Mouse (Mus musculus) heart, embryonic 12.5 days (tissue): ENCODE measurements around the gene Vsx2. TPM values are rescaled to one million over a fixed set of nuclear protein-coding genes. Genes with fewer than 3 reads are reported as not detected.
A peak's percentile ranks its signal among the peaks of the same experiment; 100 is the strongest.

Experiments
- ATAC-seq: fragments of 200-750 bp; cut with Nextera tagmentation; 2 replicates; pipeline ENCODE4 v1.8.0; 2017; ENCODE audit warnings: moderate TSS enrichment, moderate library complexity; ENCODE audit not compliant: insufficient number of reproducible peaks, low FRiP score
- H3K27ac ChIP-seq: fragments of 300-500 bp; sonication (generic); 2 replicates; pipeline ENCODE4 v1.5.1; 2016; ENCODE audit warnings: mild to moderate bottlenecking, moderate library complexity; ENCODE audit not compliant: poor library complexity, severe bottlenecking
- H3K27me3 ChIP-seq: fragments of 300-500 bp; sonication (generic); replicated peaks from 2 replicates; pipeline ENCODE4 v1.6.1; 2016; ENCODE audit warnings: mild to moderate bottlenecking, moderate library complexity
- H3K36me3 ChIP-seq: fragments of 300-500 bp; sonication (generic); 2 replicates; pipeline ENCODE4 v1.6.1; 2016; ENCODE audit warnings: mild to moderate bottlenecking, moderate library complexity
- H3K4me1 ChIP-seq: fragments of 300-500 bp; sonication (generic); replicated peaks from 2 replicates; pipeline ENCODE4 v1.6.1; 2016; ENCODE audit warnings: mild to moderate bottlenecking
- H3K4me2 ChIP-seq: fragments of 300-500 bp; sonication (generic); 2 replicates; pipeline ENCODE4 v1.6.1; 2016; ENCODE audit warnings: mild to moderate bottlenecking, moderate library complexity
- H3K4me3 ChIP-seq: fragments of 300-500 bp; sonication (generic); 2 replicates; pipeline ENCODE4 v1.5.1; 2016; ENCODE audit warnings: mild to moderate bottlenecking
- H3K9ac ChIP-seq: fragments of 300-500 bp; sonication (generic); 2 replicates; pipeline ENCODE4 v1.6.1; 2016; ENCODE audit warnings: mild to moderate bottlenecking, moderate library complexity
- H3K9me3 ChIP-seq: fragments of 300-500 bp; sonication (generic); replicated peaks from 2 replicates; pipeline ENCODE4 v1.6.1; 2016; ENCODE audit warnings: mild to moderate bottlenecking, moderate library complexity
- WGBS: fragments of 180-500 bp; shearing (Covaris S2); methylation state at CpG from one replicate; pipeline ENCODE4 v1.1.7; 2016; 5-methylcytosine and 5-hydroxymethylcytosine counted together
- polyA plus RNA-seq: library from polyadenylated mRNA; unstranded; fragments of >200 nt; fragmentation: Nextera tagmentation; extraction: Ambion mirVana; gene quantifications from 2 replicates; pipeline ENCODE4 v1.2.1, GENCODE M21; 2016

Vsx2 gene
- polyA plus RNA-seq, 1 experiment from 2014 or later = not detected

- H3K4me2 ChIP-seq = peak within 1 kb of the TSS; percentile 78
- peak within 1 kb of the TSS; percentile 70 for H3K4me3 ChIP-seq
- no peaks in the 10 kb centered on the region for H3K27me3 ChIP-seq
- peaks cover 7% of the 10 kb centered on the region; the same call in 1 of the 2 replicates for H3K4me1 ChIP-seq
- peaks cover 7% of the 10 kb centered on the region for H3K36me3 ChIP-seq
- WGBS = under 1% methylated on average over 34 of the region's 34 CpGs
- H3K9ac ChIP-seq = peak within 1 kb of the TSS; percentile 83
- no peak within 1 kb of the TSS for H3K27ac ChIP-seq
- no peaks in the 10 kb centered on the region for H3K9me3 ChIP-seq
- ATAC-seq = peak; percentile 97
Observed at GRCm38 (mm10) chr12:84616977-84617630, 47.5 kb downstream of the Vsx2 start, which contains the start of gene Abcd4. Gene Abcd4 (minus strand): TSS chr12:84617413.

- peaks cover 7% of the 10 kb centered on the region for H3K36me3 ChIP-seq
- H3K4me3 ChIP-seq = peak overlapping the region; percentile 70
- peak overlapping the region; percentile 78 for H3K4me2 ChIP-seq
- no peaks in the 10 kb centered on the region for H3K9me3 ChIP-seq
- 0 out of 2 replicates have a peak overlapping the region, but pooled peaks have one; percentile 11 for H3K9ac ChIP-seq
- peaks cover 7% of the 10 kb centered on the region; the same call in 1 of the 2 replicates for H3K4me1 ChIP-seq
- H3K27me3 ChIP-seq = no peaks in the 10 kb centered on the region
- peak; percentile 46 for ATAC-seq
- H3K27ac ChIP-seq = no peak overlapping the region
- 7% methylated on average over 10 of the region's 10 CpGs for WGBS
Observed at GRCm38 (mm10) chr12:84617663-84618062, 48.1 kb downstream of the Vsx2 start.

DNA sequence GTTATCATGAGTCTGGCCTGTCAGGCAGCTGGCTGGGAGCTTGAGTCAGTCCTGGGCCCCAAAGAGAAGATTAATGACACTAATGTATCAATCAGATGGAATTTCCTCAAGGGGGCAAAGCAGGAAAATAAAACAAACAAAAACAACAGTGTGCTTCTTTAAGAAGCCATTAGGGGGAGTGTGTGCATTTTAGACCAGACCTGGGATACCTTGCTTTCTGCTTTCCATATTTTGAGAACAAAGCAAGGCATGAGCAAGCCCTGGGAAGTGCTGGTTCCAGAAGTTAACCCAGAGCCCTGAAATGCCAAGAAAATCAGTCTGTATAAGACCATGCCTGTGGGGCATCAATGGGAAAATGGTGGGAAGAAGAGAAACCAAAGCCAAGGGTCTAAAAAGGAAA, 51.4 kb downstream of the Vsx2 start:
- Histone ChIP-seq H3K27me3 (peaks cover 13% of the 10 kb centered on the region), H3K4me3 (no peak overlapping the region), H3K27ac (no peak overlapping the region), H3K4me2 (no peak overlapping the region), H3K9me3 (no peaks in the 10 kb centered on the region), H3K9ac (no peak overlapping the region), H3K4me1 (0 out of 2 replicates have a peak, but pooled peaks cover 4% of the 10 kb centered on the region), H3K36me3 (no peaks in the 10 kb centered on the region)
- ATAC-seq = no peak

GRCm38 (mm10) chr12:84624601-84625000, 55.0 kb downstream of the Vsx2 start:
- no peak for ATAC-seq
- Histone ChIP-seq H3K4me2 (no peak overlapping the region), H3K4me3 (no peak overlapping the region), H3K4me1 (0 out of 2 replicates have a peak, but pooled peaks cover 4% of the 10 kb centered on the region), H3K9me3 (no peaks in the 10 kb centered on the region), H3K36me3 (no peaks in the 10 kb centered on the region), H3K27me3 (peaks cover 15% of the 10 kb centered on the region), H3K27ac (no peak overlapping the region), H3K9ac (no peak overlapping the region)
- WGBS = 24% methylated on average over 8 of the region's 8 CpGs

GRCm38 (mm10) chr12:84625116-84625515, 55.6 kb downstream of the Vsx2 start:
- H3K9me3 ChIP-seq = no peaks in the 10 kb centered on the region
- peaks cover 15% of the 10 kb centered on the region for H3K27me3 ChIP-seq
- no peak overlapping the region for H3K27ac ChIP-seq
- 6% methylated on average over 9 of the region's 9 CpGs for whole genome bisulfite sequencing
- H3K9ac ChIP-seq = no peak overlapping the region
- ATAC-seq = no peak
- H3K4me1 ChIP-seq = 0 out of 2 replicates have a peak, but pooled peaks cover 4% of the 10 kb centered on the region
- H3K4me2 ChIP-seq = peak overlapping the region; percentile 23
- H3K36me3 ChIP-seq = no peaks in the 10 kb centered on the region
- no peak overlapping the region for H3K4me3 ChIP-seq

- H3K9me3 ChIP-seq = no peaks in the 10 kb centered on the region
- H3K4me1 ChIP-seq = no peaks in the 10 kb centered on the region
- no peaks in the 10 kb centered on the region for H3K27me3 ChIP-seq
- ATAC-seq = no peak
- no peak overlapping the region for H3K4me2 ChIP-seq
- WGBS = 51% methylated on average over 3 of the region's 3 CpGs
- no peak overlapping the region for H3K9ac ChIP-seq
- H3K36me3 ChIP-seq = no peaks in the 10 kb centered on the region
- H3K27ac ChIP-seq = no peak overlapping the region
- no peak overlapping the region for H3K4me3 ChIP-seq
Observed at GRCm38 (mm10) chr12:84631867-84632266, 62.3 kb downstream of the Vsx2 start.

- ATAC-seq = no peak
- Histone ChIP-seq H3K4me3 (no peak overlapping the region), H3K4me2 (no peak overlapping the region), H3K27ac (no peak overlapping the region), H3K36me3 (no peaks in the 10 kb centered on the region), H3K9me3 (no peaks in the 10 kb centered on the region), H3K9ac (no peak overlapping the region), H3K27me3 (peaks cover 56% of the 10 kb centered on the region), H3K4me1 (peaks cover 13% of the 10 kb centered on the region)
- 11% methylated on average over 6 of the region's 6 CpGs for WGBS
Observed at GRCm38 (mm10) chr12:84640253-84640652, 70.7 kb downstream of the Vsx2 start.

DNA sequence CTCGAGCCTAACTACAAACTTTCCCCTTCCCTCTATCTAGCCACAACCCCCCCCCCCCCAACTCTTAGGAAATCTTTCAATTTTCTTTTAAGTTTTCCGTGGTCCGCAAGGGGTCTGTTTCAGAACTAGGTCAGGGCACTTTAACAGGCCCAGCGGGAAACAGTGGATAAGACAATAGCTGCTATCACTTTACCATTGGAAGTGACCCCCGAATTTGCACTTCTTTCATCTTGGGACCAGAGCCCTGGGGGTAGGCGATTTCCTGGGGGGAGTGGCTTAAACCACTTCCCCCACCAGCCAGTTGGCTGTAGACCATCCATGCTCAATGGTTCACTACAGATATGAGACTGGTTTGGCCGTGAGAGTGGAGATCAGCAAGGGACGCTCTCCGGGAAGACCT, 71.1 kb downstream of the Vsx2 start, which contains the start of gene Vrtn:
Vrtn (plus strand) TSS at position 366 of the 400 bp plus-strand sequence.
- Histone ChIP-seq H3K36me3 (no peaks in the 10 kb centered on the region), H3K27me3 (peaks cover 58% of the 10 kb centered on the region), H3K9me3 (no peaks in the 10 kb centered on the region), H3K27ac (no peak within 1 kb of the TSS), H3K4me3 (no peak within 1 kb of the TSS; the same call in 1 of the 2 replicates), H3K4me2 (0 out of 2 replicates have a peak within 1 kb of the TSS, but pooled peaks have one; percentile 22), H3K4me1 (peaks cover 13% of the 10 kb centered on the region), H3K9ac (no peak within 1 kb of the TSS)
- 8% methylated on average over 9 of the region's 9 CpGs for WGBS
- no peak for ATAC-seq

Other genes starting within 250 kb of the Vsx2 start
- 59.2 and 61.6 TPM in 2 replicates for gene Coq6, start 208.1 kb upstream of the Vsx2 start, polyA plus RNA-seq
- 5.0 and 5.2 TPM in 2 replicates for gene Fam161b, start 207.9 kb upstream of the Vsx2 start, polyA plus RNA-seq
- gene Entpd5, start 160.7 kb upstream of the Vsx2 start, polyA plus RNA-seq = 32.6 and 33.5 TPM in 2 replicates
- 1.4 and 1.5 TPM in 2 replicates for gene Bbof1, start 160.7 kb upstream of the Vsx2 start, polyA plus RNA-seq
- gene Rnf113a2, start 152.6 kb upstream of the Vsx2 start, polyA plus RNA-seq = 21.3 and 24.4 TPM in 2 replicates
- 43.6 and 43.9 TPM in 2 replicates for gene Aldh6a1, start 118.8 kb upstream of the Vsx2 start, polyA plus RNA-seq
- gene Lin52, start 118.3 kb upstream of the Vsx2 start, polyA plus RNA-seq = 15.4 and 15.8 TPM in 2 replicates
- gene Abcd4, start 47.7 kb downstream of the Vsx2 start, polyA plus RNA-seq = 10.3 and 10.4 TPM in 2 replicates
- not detected in 2 replicates for gene Vrtn, start 71.3 kb downstream of the Vsx2 start, polyA plus RNA-seq
- not detected in 2 replicates for gene Syndig1l, start 129.1 kb downstream of the Vsx2 start, polyA plus RNA-seq
- gene Npc2, start 203.4 kb downstream of the Vsx2 start, polyA plus RNA-seq = 55.0 and 56.5 TPM in 2 replicates
- 127 and 137 TPM in 2 replicates for gene Isca2, start 203.5 kb downstream of the Vsx2 start, polyA plus RNA-seq